In genomic region chr7:51434865-51435264, GRCm38 (mm10) we compare ENCODE assay signal across 9 mouse cellular contexts.
A peak's percentile ranks its signal among the peaks of the same experiment; 100 is the strongest.
DNase-seq lines count a peak whose midpoint lies in the region; ATAC-seq and TF ChIP-seq lines count a peak whose summit lies in the region.
"Had no signal": no experiment of that assay in that cellular context is flagged by ENCODE, and none has a peak within 500 bp of the region (broad histone marks: within the 10 kb centered on the region; RNA-seq: fewer than 3 reads in every experiment).

No protein-coding gene starts in this region.

- H3K4me2 ChIP-seq in liver, embryonic 12.5 days = no peak overlapping the region
- H3K4me2 ChIP-seq: lung, embryonic 15.5 days had no signal

- H3K27ac ChIP-seq in liver, adult 2 months (replicated peaks; ENCODE audit: insufficient read depth, low read depth, low read length) = no peak overlapping the region
- H3K27ac ChIP-seq in liver, embryonic 12.5 days = no peak overlapping the region
- no peak overlapping the region for H3K27ac ChIP-seq in cerebellum, adult 2 months (ENCODE audit: insufficient read depth, low read length)
- H3K27ac ChIP-seq: lung, embryonic 15.5 days had no signal

- no peaks in the 10 kb centered on the region for H3K4me1 ChIP-seq in liver, adult 2 months (ENCODE audit: control insufficient read depth, insufficient read depth, low read length)
- H3K4me1 ChIP-seq in liver, embryonic 12.5 days = no peaks in the 10 kb centered on the region
- H3K4me1 ChIP-seq in cerebellum, adult 2 months (ENCODE audit: control insufficient read depth, insufficient read depth, low read length) = no peaks in the 10 kb centered on the region
- H3K4me1 ChIP-seq: lung, embryonic 15.5 days had no signal

- TF ChIP-seq CTCF in liver, adult 2 months (IDR thresholded peaks at IDR 0.05; ENCODE audit: low read depth, low read length) = no peak
- TF ChIP-seq CTCF in cerebellum, adult 2 months (IDR thresholded peaks at IDR 0.05; ENCODE audit: borderline replicate concordance, insufficient read depth, low read depth, low read length) = peak; percentile 4; the same call in 1 of the 2 replicates

- no peak overlapping the region for H3K9ac ChIP-seq in liver, adult 2 months (ENCODE audit: low read depth, low read length)
- H3K9ac ChIP-seq in liver, embryonic 12.5 days = no peak overlapping the region
- H3K9ac ChIP-seq: lung, embryonic 15.5 days had no signal

- DNase-seq in cerebellum, adult 18-20 months = peak; percentile 41 to 47
- peak; percentile 35 for DNase-seq in liver, adult 2 months (ENCODE audit: extremely low read depth, low read depth, low spot score)
- DNase-seq in cerebellum, adult 2 months = peak; percentile 14 to 37
- DNase-seq in frontal cortex, postnatal 36 days (ENCODE audit: low spot score in 2 of 2) = peak; percentile 16 to 61
- no peak for DNase-seq in urinary bladder, postnatal 36 days (ENCODE audit: low spot score in 2 of 2)

- no peak overlapping the region for H3K4me3 ChIP-seq in liver, adult 2 months (ENCODE audit: insufficient read depth, low read depth, low read length)
- H3K4me3 ChIP-seq in liver, embryonic 12.5 days = no peak overlapping the region
- H3K4me3 ChIP-seq in cerebellum, adult 2 months (replicated peaks; ENCODE audit: insufficient read depth, low read depth, low read length) = no peak overlapping the region
- H3K4me3 ChIP-seq: lung, embryonic 15.5 days had no signal

- no peaks in the 10 kb centered on the region for H3K9me3 ChIP-seq in liver, embryonic 12.5 days (replicated peaks)
- H3K9me3 ChIP-seq: lung, embryonic 15.5 days had no signal

- H3K27me3 ChIP-seq in liver, adult 2 months (ENCODE audit: control insufficient read depth, insufficient read depth, low read length) = no peaks in the 10 kb centered on the region
- H3K27me3 ChIP-seq in liver, embryonic 12.5 days (replicated peaks) = no peaks in the 10 kb centered on the region
- H3K27me3 ChIP-seq in cerebellum, adult 2 months (ENCODE audit: control insufficient read depth, insufficient read depth, low read length) = no peaks in the 10 kb centered on the region
- H3K27me3 ChIP-seq: lung, embryonic 15.5 days had no signal

- no peak for ATAC-seq in cerebellum, adult (ENCODE audit: insufficient number of reproducible peaks, low FRiP score, low TSS enrichment)
- no peak for ATAC-seq in liver, embryonic 12.5 days
- ATAC-seq in megakaryocyte progenitor cell, adult 5-6 weeks (replicated peaks; ENCODE audit: poor library complexity) = 0 out of 2 replicates have a peak, but pooled peaks have one; percentile 37

- no peaks in the 10 kb centered on the region for H3K36me3 ChIP-seq in liver, adult 2 months (ENCODE audit: control insufficient read depth, insufficient read depth, low read length)
- H3K36me3 ChIP-seq in liver, embryonic 12.5 days = no peaks in the 10 kb centered on the region
- H3K36me3 ChIP-seq: lung, embryonic 15.5 days had no signal

- no peaks in the 10 kb centered on the region for H3K79me2 ChIP-seq in liver, adult 2 months (ENCODE audit: control insufficient read depth, insufficient read depth, low read length)

- no peak for TF ChIP-seq POLR2A in liver, adult 2 months (IDR thresholded peaks at IDR 0.05; ENCODE audit: extremely low read depth, insufficient read depth, low read length)
- no peak for TF ChIP-seq POLR2A in cerebellum, adult 2 months (IDR thresholded peaks at IDR 0.05; ENCODE audit: borderline replicate concordance, insufficient read depth, low read length)

Comparison
In these comparisons a context has a peak if more than half of its experiments do, and no peak if none do; other contexts are left out.
1. DNase-seq: peak in cerebellum, adult 18-20 months (2 of 2), liver, adult 2 months (single experiment), cerebellum, adult 2 months (2 of 2) and frontal cortex, postnatal 36 days (2 of 2); none in urinary bladder, postnatal 36 days (0 of 2).